Mouse (Mus musculus) neutrophil, adult 5-6 weeks (primary cell): ENCODE measurements around the gene Col6a2. TPM values are rescaled to one million over a fixed set of nuclear protein-coding genes. Genes with fewer than 3 reads are reported as not detected.

Experiments
- ATAC-seq: fragments of 151-379, 151-347 bp; 2 replicates; pipeline ENCODE4 v1.8.0; 2017; ENCODE audit warnings: mild to moderate bottlenecking, moderate TSS enrichment; ENCODE audit not compliant: insufficient number of reproducible peaks, poor library complexity, low FRiP score, severe bottlenecking; ENCODE audit errors: extremely low read depth
- total RNA-seq: library from RNA; stranded (forward); fragments of 200-1000 nt; gene quantifications from 2 replicates; pipeline ENCODE4 v1.2.3, GENCODE M21; 2017

Gene Col6a2
- total RNA-seq, result not detected in 2 replicates

- no peak for ATAC-seq
Measured at GRCm38 (mm10) chr10:76622928-76623680, at the start of gene Col6a2. Gene Col6a2, minus strand, starts transcription at chr10:76623630.

GRCm38 (mm10) chr10:76671939-76672338 lies 48.5 kb upstream of the Col6a2 start:
- no peak for ATAC-seq

GRCm38 (mm10) chr10:76668947-76669284 lies 45.5 kb upstream of the Col6a2 start:
- ATAC-seq, result no peak

- no peak for ATAC-seq
Measured at GRCm38 (mm10) chr10:76668261-76668946, 45.0 kb upstream of the Col6a2 start.

GRCm38 (mm10) chr10:76667197-76667805 lies 43.9 kb upstream of the Col6a2 start:
- no peak for ATAC-seq

- ATAC-seq, result no peak
Measured at GRCm38 (mm10) chr10:76665551-76665950, 42.1 kb upstream of the Col6a2 start.

GRCm38 (mm10) chr10:76664156-76665115 lies 41.0 kb upstream of the Col6a2 start:
- ATAC-seq, result 0 out of 2 replicates have a peak, but pooled peaks have one; percentile 6

- ATAC-seq, result no peak
Measured at GRCm38 (mm10) chr10:76653345-76654336, 30.2 kb upstream of the Col6a2 start.

GRCm38 (mm10) chr10:76650662-76651342 lies 27.4 kb upstream of the Col6a2 start:
- no peak for ATAC-seq

- no peak for ATAC-seq
Measured at GRCm38 (mm10) chr10:76648738-76649137, 25.3 kb upstream of the Col6a2 start.

GRCm38 (mm10) chr10:76647390-76647789 lies 24.0 kb upstream of the Col6a2 start:
- no peak for ATAC-seq

- ATAC-seq, result no peak
Measured at GRCm38 (mm10) chr10:76645686-76646085, 22.3 kb upstream of the Col6a2 start.

GRCm38 (mm10) chr10:76645066-76645465 lies 21.6 kb upstream of the Col6a2 start:
- no peak for ATAC-seq

GRCm38 (mm10) chr10:76643999-76644398 lies 20.6 kb upstream of the Col6a2 start:
- no peak for ATAC-seq

- no peak for ATAC-seq
Measured at GRCm38 (mm10) chr10:76643446-76643845, 20.0 kb upstream of the Col6a2 start.

GRCm38 (mm10) chr10:76642628-76643434 lies 19.4 kb upstream of the Col6a2 start:
- ATAC-seq, result no peak
